Mouse (Mus musculus): ENCODE measurements around the gene Creld1.

DNA sequence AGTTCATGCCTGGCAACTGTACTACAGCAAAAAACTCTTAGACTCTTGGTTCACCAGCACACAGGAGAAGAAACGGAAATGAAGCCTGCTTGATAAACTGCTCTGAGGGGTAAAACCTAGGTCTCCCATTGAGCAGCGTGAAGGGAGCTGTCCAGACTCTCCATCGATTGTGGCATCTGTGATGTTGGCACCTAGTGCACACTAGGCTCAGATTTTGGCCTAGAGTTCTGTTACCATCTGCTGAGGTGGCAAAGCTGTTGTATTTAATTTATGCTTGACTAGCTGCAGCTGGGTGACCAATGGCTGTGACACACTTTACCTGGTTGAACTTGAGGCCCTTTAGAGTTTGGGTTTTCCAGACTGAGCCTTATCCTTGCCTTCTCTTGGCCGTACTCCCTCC lies 35.5 kb upstream of the Creld1 start:
- TF ChIP-seq CTCF (IDR thresholded peaks at IDR 0.05; ENCODE audit: insufficient read depth, low read length) (no peak), POLR2A (IDR thresholded peaks at IDR 0.05; ENCODE audit: borderline replicate concordance, extremely low read depth, low read depth, low read length) (no peak)
